Mouse (Mus musculus) adrenal gland, postnatal 4 days (tissue): Measurements from ENCODE around the gene Coro1b. TPM values are rescaled to one million over a fixed set of nuclear protein-coding genes. Genes with fewer than 3 reads are reported as not detected.

Experiments used
- DNase-seq, 2 experiments: peaks; one replicate each; pipeline ENCODE4 v3.0.0; 2021 to 2022; ENCODE audit warnings: low spot score in 2 of 2, mixed read lengths in 2 of 2
- long read RNA-seq, 2 experiments: library from polyadenylated mRNA; stranded (forward); transcript quantifications; one replicate each; pipeline ENCODE4 v2.0.0; 2021
- total RNA-seq, 2 experiments: library from RNA; stranded (reverse); gene quantifications; 2 replicates each; pipeline ENCODE4 v1.2.3; 2021

Coro1b gene
- 100 to 1,000 TPM; 192 to 203 TPM for total RNA-seq
- long read RNA-seq, experiment 1, transcript Coro1b-201 (11 exons, 1,888 nt) = major isoform, 38 of 213 reads
- long read RNA-seq, experiment 1, partial matches to known transcripts = 31 of 213 reads
- long read RNA-seq, experiment 1, other reads (novel, unspliced or antisense) = 142 of 213 reads
- long read RNA-seq, experiment 2, transcript Coro1b-201 (11 exons, 1,888 nt) = major isoform, 69 of 350 reads
- long read RNA-seq, experiment 2, partial matches to known transcripts = 54 of 350 reads
- long read RNA-seq, experiment 2, other reads (novel, unspliced or antisense) = 219 of 350 reads

DNA sequence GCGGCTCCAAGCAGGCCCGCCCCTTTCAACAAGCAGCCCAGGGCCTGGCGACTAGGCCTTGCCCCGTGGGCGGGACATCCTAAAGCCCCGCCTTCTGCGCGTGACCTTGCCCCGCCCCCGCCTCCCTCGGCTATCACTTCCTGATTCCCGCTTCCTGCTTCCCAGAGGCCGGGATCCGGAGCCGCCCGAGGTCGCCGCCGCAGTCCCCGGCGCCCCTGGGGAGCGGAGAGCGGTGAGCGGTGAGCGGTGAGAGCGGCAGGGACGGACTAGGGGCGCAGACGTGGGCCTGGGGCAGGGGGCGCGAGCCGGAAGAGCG, at the start of gene Coro1b:
Gene Coro1b (plus strand): TSS at position 129 of the 316 bp plus-strand sequence.
- DNase-seq = peak; percentile 94 to 97

DNA sequence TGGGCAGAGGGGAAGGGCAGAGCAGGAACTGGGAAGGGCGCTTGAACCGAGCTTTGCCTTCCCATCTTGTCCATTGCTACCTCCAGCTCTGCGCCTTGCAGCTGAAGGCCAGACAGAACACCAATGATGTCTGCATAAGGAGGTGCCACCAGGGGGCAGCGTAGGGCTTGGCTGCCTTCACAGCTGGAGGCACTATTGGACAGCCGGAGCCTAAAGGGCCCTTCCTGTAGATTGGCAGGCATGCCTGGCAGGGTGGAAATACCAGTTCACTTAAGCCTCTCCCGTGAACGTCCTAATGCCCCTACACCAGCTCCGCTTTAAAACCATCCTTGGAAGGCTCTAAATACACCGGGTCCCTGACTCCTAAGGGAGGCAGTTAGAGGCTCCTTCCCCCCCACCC, 49.4 kb upstream of the Coro1b start:
- peak; percentile 75 to 89 for DNase-seq

- peak; percentile 47 to 51 for DNase-seq
These were observed 48.3 kb upstream of the Coro1b start, which contains the start of gene Pitpnm1 for GRCm38 (mm10) chr19:4099837-4100717. Gene Pitpnm1, plus strand, starts transcription at chr19:4099998.

DNA sequence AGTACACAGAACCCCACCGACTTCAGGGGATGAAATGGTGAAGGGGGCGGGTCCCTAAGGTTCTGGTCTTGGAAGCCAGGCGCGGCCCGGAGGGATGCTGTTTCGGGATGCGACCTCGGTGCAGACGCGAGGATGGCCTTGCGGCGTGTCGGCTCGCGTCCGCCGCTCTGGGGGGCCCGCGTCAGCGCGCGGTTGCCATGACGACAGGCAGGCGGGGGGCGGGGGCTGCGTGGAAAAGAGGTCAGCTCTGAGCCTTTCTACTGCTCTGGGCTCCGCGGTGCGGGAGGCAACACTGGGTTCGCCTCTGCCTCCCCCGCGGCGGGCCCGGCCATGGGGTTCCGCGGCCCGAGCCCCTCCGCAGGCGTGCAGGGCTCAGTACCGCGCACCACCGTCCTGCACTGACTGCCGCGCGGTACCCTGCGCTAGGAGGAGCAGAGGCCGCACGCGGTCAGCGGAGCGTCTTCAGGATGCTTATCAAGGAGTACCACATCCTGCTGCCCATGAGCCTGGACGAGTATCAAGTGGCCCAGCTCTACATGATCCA, 47.6 kb upstream of the Coro1b start:
- peak in 1 of 2 experiments; percentile 33 for DNase-seq

DNA sequence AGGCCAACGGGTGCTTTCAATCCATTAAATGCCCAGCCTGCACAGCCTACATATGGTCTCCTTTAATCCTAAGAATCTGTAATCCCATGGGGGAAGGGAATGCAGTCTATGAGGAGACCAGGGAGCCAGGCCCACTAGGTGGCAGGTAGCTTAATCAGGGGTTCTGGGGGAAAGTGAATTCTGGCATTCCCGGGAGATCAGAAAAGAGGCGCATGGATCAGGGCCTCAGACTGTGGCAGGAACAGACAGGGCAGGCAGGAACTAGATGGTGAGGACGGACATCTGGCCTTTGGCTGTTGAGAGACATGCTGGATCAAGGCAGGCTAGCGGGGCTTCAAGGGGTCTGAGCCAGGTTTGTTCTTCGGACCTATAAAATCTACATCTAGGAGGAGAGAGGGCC, 47.0 kb upstream of the Coro1b start:
- no peak for DNase-seq

DNA sequence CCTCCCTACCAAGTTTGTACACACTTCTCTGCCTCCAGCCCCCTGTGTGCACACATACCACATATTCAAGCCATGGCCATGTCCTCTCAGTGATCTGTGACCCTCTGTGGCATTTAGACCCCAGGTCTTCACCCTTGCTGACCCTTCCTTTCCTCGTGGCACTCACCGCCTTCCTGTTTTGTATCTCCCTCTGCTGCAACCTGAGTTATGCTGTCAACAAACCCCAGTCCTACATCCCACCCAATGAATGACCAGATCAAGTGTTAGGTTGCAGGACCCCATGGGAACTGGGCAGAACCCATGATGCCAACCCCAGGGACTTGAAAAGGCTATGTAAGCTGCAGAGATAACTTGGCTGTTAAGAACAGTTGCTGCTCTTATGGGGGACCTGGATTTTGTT, 46.4 kb upstream of the Coro1b start:
- no peak for DNase-seq

- DNase-seq = no peak
These were observed 45.8 kb upstream of the Coro1b start for GRCm38 (mm10) chr19:4102626-4103025.

DNA sequence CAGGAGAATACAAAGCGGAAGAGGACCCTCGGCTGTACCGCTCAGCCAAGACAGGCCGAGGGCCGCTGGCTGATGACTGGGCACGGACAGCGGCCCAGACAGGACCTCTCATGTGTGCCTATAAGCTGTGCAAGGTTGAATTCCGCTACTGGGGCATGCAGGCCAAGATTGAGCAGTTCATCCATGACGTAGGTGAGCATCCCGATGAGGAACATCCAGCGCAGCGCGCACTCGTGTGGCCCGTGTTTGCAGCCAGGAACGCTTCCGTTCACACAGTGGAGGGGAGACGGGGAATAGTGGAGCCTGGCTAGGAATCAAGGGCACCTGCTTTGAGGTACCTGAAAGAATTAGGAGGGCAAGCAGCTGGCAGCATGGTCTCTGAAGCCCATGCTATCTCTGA, 45.1 kb upstream of the Coro1b start:
- DNase-seq = no peak

GRCm38 (mm10) chr19:4103792-4104191, 44.6 kb upstream of the Coro1b start:
- DNase-seq = no peak

DNA sequence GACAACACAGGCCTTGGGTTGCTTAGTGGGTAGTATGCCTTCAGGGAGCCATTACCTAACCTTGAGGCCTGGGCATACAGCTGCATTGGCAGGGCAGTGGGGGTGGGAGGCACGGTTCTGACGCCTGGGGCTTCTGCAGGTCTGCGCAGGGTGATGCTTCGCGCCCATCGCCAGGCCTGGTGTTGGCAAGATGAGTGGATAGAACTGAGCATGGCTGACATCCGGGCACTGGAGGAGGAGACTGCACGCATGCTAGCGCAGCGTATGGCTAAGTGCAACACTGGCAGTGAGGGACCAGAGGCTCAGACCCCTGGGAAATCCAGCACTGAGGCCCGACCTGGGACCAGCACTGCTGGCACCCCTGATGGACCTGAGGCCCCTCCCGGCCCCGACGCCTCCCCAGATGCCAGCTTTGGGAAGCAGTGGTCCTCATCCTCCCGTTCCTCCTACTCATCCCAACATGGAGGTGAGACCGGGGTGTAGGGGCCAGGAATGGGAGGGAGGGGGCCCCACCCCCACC, 43.7 kb upstream of the Coro1b start:
- DNase-seq = no peak

DNA sequence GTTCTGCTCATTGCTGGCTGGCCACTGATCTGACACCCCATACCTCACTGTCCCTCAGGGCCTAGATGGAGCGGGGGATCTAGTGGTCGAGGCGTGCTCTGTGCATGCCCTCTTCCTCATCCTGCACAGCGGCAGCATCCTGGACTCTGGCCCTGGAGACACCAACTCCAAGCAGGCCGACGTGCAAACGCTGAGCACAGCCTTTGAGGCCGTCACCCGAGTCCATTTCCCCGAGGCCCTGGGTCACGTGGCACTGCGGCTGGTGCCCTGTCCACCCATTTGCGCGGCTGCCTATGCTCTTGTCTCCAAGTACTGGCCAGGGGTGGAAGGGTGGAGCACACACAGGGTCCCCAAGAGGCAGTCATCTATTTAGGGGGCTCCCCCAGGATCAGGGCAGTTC, 41.8 kb upstream of the Coro1b start:
- no peak for DNase-seq

GRCm38 (mm10) chr19:4108535-4108934, 39.9 kb upstream of the Coro1b start:
- DNase-seq = no peak

DNA sequence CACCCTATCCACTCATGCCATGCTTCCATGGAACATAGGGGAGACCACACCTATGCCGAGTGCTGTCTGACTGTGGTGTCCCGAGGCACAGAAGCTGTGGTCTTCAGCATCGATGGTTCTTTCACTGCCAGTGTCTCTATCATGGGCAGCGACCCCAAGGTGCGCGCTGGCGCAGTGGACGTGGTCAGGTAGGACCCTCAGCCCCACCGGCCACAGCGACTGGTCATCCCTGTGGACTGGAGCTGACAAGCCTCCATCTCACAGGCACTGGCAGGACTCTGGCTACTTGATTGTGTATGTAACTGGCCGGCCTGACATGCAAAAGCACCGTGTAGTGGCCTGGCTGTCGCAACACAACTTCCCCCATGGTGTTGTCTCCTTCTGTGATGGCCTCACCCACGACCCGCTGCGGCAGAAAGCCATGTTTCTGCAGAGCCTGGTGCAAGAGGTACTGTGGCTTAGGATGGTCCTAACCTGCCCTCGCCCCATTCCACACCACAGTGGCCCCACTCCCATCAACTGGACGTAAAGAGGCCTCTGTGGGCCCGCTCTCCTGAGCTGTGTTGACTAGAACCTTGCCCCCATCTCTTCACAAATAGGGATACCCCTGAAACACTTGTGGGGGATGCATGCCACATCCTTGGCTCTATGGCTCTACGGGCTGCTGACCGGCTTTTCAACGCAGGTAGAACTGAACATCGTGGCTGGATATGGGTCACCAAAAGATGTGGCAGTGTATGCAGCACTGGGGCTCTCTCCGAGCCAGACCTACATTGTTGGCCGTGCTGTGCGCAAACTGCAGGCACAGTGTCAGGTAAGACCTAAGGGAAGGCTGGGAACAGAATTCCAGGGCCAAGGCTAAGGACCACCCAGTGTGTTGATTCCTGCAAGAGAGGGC, 36.1 kb upstream of the Coro1b start:
- no peak for DNase-seq

- peak; percentile 73 to 81 for DNase-seq
These were observed 35.1 kb upstream of the Coro1b start for GRCm38 (mm10) chr19:4113186-4113805.

DNA sequence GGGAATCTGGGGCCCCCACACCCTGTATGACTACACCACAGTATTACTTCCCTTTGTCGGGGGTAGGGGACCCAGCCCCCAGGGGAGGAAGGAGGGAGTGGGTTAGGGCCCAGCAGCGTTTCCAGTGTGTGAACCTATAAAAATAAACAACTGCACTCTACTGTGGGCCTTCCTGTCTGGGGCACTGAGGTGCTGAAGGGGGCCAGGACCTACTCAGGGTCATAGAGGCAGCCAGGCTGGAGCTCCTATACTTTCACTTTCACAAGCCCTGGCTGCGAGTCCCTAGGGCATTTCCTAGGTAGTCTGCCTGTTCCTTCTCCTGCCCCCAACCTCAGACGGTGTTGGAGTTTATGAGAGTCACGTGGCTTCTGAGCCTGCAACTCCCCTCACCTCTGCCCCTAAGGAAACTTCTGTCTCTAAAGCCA, 34.6 kb upstream of the Coro1b start:
- DNase-seq = peak in 1 of 2 experiments; percentile 33

DNA sequence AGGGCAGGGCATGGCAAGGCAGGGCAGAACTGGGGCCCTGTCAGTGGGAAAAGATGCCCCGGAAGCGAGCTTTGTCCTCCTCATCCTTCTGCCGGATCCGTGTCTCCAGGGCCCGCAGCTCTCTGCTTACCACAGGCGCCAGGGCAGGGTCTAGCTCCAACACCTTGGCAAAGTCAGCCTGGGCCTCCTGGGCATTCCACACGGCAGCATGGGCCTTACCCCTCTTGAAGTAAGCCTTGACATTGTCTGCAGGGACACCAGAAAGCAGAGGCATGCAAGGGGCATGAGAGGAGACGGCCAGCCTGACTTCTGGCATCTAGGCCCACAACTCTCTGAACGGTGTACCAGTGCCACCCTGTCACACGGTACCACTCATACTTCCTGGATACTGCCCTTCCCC, 33.9 kb upstream of the Coro1b start:
- DNase-seq = no peak

DNA sequence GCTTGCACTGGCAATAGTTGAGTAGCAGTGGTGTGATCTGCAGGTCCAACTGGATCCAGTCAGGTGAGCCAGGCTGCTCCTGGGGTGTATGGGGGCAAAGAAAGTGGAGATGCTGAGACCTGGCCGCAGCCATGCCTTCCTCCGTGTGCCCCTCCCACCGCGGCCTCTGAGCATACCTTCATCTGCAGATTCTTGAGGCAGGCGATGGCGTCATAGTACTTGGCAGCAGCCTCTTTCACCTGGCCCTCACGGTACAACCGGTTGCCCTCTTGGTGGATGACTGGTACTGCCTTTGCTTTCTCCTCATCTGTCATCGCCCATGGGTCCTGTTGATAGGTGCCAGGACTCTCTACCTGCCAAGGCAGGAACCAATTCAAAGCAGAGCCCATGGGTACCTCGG, 33.3 kb upstream of the Coro1b start:
- DNase-seq = no peak

- no peak for DNase-seq
These were observed 32.6 kb upstream of the Coro1b start for GRCm38 (mm10) chr19:4115816-4116215.

- no peak for DNase-seq
These were observed 31.4 kb upstream of the Coro1b start for GRCm38 (mm10) chr19:4117006-4117405.

GRCm38 (mm10) chr19:4118350-4118749, 30.1 kb upstream of the Coro1b start:
- DNase-seq = no peak
